Mouse (Mus musculus): ENCODE results near the gene Adipoq. TPM values are rescaled to one million over a fixed set of nuclear protein-coding genes. Genes with fewer than 3 reads are reported as not detected.
"Not testable (repeated sequence)": the region's sequence is repeated elsewhere in the genome, so short reads cannot be mapped to it uniquely, and the experiment has no call there.

Gene Adipoq
- 0.22 and 0.69 TPM in 2 replicates for total RNA-seq (2012; rRNA removed)

- no peaks in the 10 kb centered on the region for H3K4me1 ChIP-seq (ENCODE audit: control insufficient read depth in 2 of 2, insufficient read depth in 2 of 2, low read length in 2 of 2, poor library complexity in 1 of 2)
- H3K9ac ChIP-seq (ENCODE audit: insufficient read depth, low read depth, low read length, poor library complexity, severe bottlenecking), result no peak within 1 kb of the TSS
- DNase-seq (ENCODE audit: low read depth, low spot score), result no peak
- no peak within 1 kb of the TSS for H3K27ac ChIP-seq (ENCODE audit: insufficient read depth, low read depth, low read length, poor library complexity, severe bottlenecking)
- no peaks in the 10 kb centered on the region for H3K9me3 ChIP-seq (ENCODE audit: control insufficient read depth, insufficient read depth, low read depth, low read length)
- H3K36me3 ChIP-seq (ENCODE audit: control insufficient read depth, insufficient read depth, low read length, poor library complexity, severe bottlenecking), result no peaks in the 10 kb centered on the region
- no peak for TF ChIP-seq CHD2 (IDR thresholded peaks at IDR 0.05; ENCODE audit: low read depth, low read length)
- no peak for TF ChIP-seq MAFK (IDR thresholded peaks at IDR 0.05; ENCODE audit: insufficient read depth, low read depth, low read length)
- TF ChIP-seq ZNF384 (IDR thresholded peaks at IDR 0.05; ENCODE audit: low read depth, low read length), result no peak
- no peak for TF ChIP-seq HCFC1 (IDR thresholded peaks at IDR 0.05; ENCODE audit: borderline replicate concordance, insufficient read depth, low read length)
- no peak for TF ChIP-seq ZC3H11A (IDR thresholded peaks at IDR 0.05; ENCODE audit: borderline replicate concordance, low read depth, low read length)
- H3K4me3 ChIP-seq (ENCODE audit: insufficient read depth in 1 of 2, low read depth in 1 of 2, low read length in 2 of 2, poor library complexity in 1 of 2, severe bottlenecking in 1 of 2), result no peak within 1 kb of the TSS
- in situ Hi-C loops (cut with MboI; ENCODE audit: low sequenced_read_pairs in 2 of 2, unreplicated experiment in 2 of 2), result no loop called here
Observed at GRCm38 (mm10) chr16:23146280-23146679, at the start of gene Adipoq. TSS of gene Adipoq (plus strand) at chr16:23146536.

- H3K27ac ChIP-seq (ENCODE audit: insufficient read depth, low read depth, low read length, poor library complexity, severe bottlenecking), result peak overlapping the region; percentile 92
- DNase-seq (ENCODE audit: low read depth, low spot score); in situ Hi-C loops (cut with MboI; ENCODE audit: low sequenced_read_pairs in 2 of 2, unreplicated experiment in 2 of 2); H3K4me3 ChIP-seq (ENCODE audit: insufficient read depth in 1 of 2, low read depth in 1 of 2, low read length in 2 of 2, poor library complexity in 1 of 2, severe bottlenecking in 1 of 2); H3K36me3 ChIP-seq (ENCODE audit: control insufficient read depth, insufficient read depth, low read length, poor library complexity, severe bottlenecking); H3K9me3 ChIP-seq (ENCODE audit: control insufficient read depth, insufficient read depth, low read depth, low read length): not testable (repeated sequence)
- H3K4me1 ChIP-seq (ENCODE audit: control insufficient read depth in 2 of 2, insufficient read depth in 2 of 2, low read length in 2 of 2, poor library complexity in 1 of 2), result peaks cover 7 to 15% of the 10 kb centered on the region in 2 experiments; a peak in 3 of 4 replicates
- 0 out of 2 replicates have a peak overlapping the region, but pooled peaks have one; percentile 33 for H3K9ac ChIP-seq (ENCODE audit: insufficient read depth, low read depth, low read length, poor library complexity, severe bottlenecking)
Observed at GRCm38 (mm10) chr16:23096886-23097285, 49.5 kb upstream of the Adipoq start.

- H3K36me3 ChIP-seq (ENCODE audit: control insufficient read depth, insufficient read depth, low read length, poor library complexity, severe bottlenecking); in situ Hi-C loops (cut with MboI; ENCODE audit: low sequenced_read_pairs in 2 of 2, unreplicated experiment in 2 of 2); H3K4me3 ChIP-seq (ENCODE audit: insufficient read depth in 1 of 2, low read depth in 1 of 2, low read length in 2 of 2, poor library complexity in 1 of 2, severe bottlenecking in 1 of 2); DNase-seq (ENCODE audit: low read depth, low spot score); H3K9me3 ChIP-seq (ENCODE audit: control insufficient read depth, insufficient read depth, low read depth, low read length): not testable (repeated sequence)
- Histone ChIP-seq H3K27ac (ENCODE audit: insufficient read depth, low read depth, low read length, poor library complexity, severe bottlenecking) (peak overlapping the region; percentile 92), H3K4me1 (ENCODE audit: control insufficient read depth in 2 of 2, insufficient read depth in 2 of 2, low read length in 2 of 2, poor library complexity in 1 of 2) (peaks cover 7 to 15% of the 10 kb centered on the region in 2 experiments; a peak in 3 of 4 replicates), H3K9ac (ENCODE audit: insufficient read depth, low read depth, low read length, poor library complexity, severe bottlenecking) (peak overlapping the region; percentile 15; the same call in 1 of the 2 replicates)
Observed at GRCm38 (mm10) chr16:23097290-23098104, 48.8 kb upstream of the Adipoq start.

- H3K4me3 ChIP-seq (ENCODE audit: insufficient read depth in 1 of 2, low read depth in 1 of 2, low read length in 2 of 2, poor library complexity in 1 of 2, severe bottlenecking in 1 of 2); H3K9ac ChIP-seq (ENCODE audit: insufficient read depth, low read depth, low read length, poor library complexity, severe bottlenecking); H3K36me3 ChIP-seq (ENCODE audit: control insufficient read depth, insufficient read depth, low read length, poor library complexity, severe bottlenecking); H3K9me3 ChIP-seq (ENCODE audit: control insufficient read depth, insufficient read depth, low read depth, low read length); in situ Hi-C loops (cut with MboI; ENCODE audit: low sequenced_read_pairs in 2 of 2, unreplicated experiment in 2 of 2); DNase-seq (ENCODE audit: low read depth, low spot score): not testable (repeated sequence)
- Histone ChIP-seq H3K27ac (ENCODE audit: insufficient read depth, low read depth, low read length, poor library complexity, severe bottlenecking) (peak overlapping the region; percentile 99; the same call in 1 of the 2 replicates), H3K4me1 (ENCODE audit: control insufficient read depth in 2 of 2, insufficient read depth in 2 of 2, low read length in 2 of 2, poor library complexity in 1 of 2) (peaks cover 5 to 15% of the 10 kb centered on the region in 2 experiments; a peak in 3 of 4 replicates)
Observed at GRCm38 (mm10) chr16:23098105-23098452, 48.3 kb upstream of the Adipoq start.

GRCm38 (mm10) chr16:23099632-23100031, 46.7 kb upstream of the Adipoq start:
- in situ Hi-C loops (cut with MboI; ENCODE audit: low sequenced_read_pairs in 2 of 2, unreplicated experiment in 2 of 2), result loop anchor here in 1 of 2 experiments (25.0 kb wide), 1 partner anchor 687 kb away; no protein-coding TSS in a partner anchor
- Histone ChIP-seq H3K9me3 (ENCODE audit: control insufficient read depth, insufficient read depth, low read depth, low read length) (no peaks in the 10 kb centered on the region), H3K9ac (ENCODE audit: insufficient read depth, low read depth, low read length, poor library complexity, severe bottlenecking) (peak overlapping the region; percentile 83), H3K4me3 (ENCODE audit: insufficient read depth in 1 of 2, low read depth in 1 of 2, low read length in 2 of 2, poor library complexity in 1 of 2, severe bottlenecking in 1 of 2) (peak overlapping the region; percentile 68 to 70), H3K36me3 (ENCODE audit: control insufficient read depth, insufficient read depth, low read length, poor library complexity, severe bottlenecking) (peaks cover 4% of the 10 kb centered on the region; the same call in 1 of the 2 replicates), H3K27ac (ENCODE audit: insufficient read depth, low read depth, low read length, poor library complexity, severe bottlenecking) (peak overlapping the region; percentile 99), H3K4me1 (ENCODE audit: control insufficient read depth in 2 of 2, insufficient read depth in 2 of 2, low read length in 2 of 2, poor library complexity in 1 of 2) (peaks cover 5 to 10% of the 10 kb centered on the region in 2 experiments; a peak in 3 of 4 replicates)
- DNase-seq (ENCODE audit: low read depth, low spot score), result peak; percentile 82
- TF ChIP-seq MAFK (IDR thresholded peaks at IDR 0.05; ENCODE audit: insufficient read depth, low read depth, low read length), result no peak
- TF ChIP-seq ZNF384 (IDR thresholded peaks at IDR 0.05; ENCODE audit: low read depth, low read length), result no peak
- TF ChIP-seq CHD2 (IDR thresholded peaks at IDR 0.05; ENCODE audit: low read depth, low read length), result 0 out of 2 replicates have a peak, but pooled peaks have one; percentile 48
- no peak for TF ChIP-seq ZC3H11A (IDR thresholded peaks at IDR 0.05; ENCODE audit: borderline replicate concordance, low read depth, low read length)
- no peak for TF ChIP-seq HCFC1 (IDR thresholded peaks at IDR 0.05; ENCODE audit: borderline replicate concordance, insufficient read depth, low read length)

Measured in ES-E14 (cell line).